Mouse (Mus musculus): ENCODE measurements around the gene Krtap24-1.

The Krtap24-1 gene

DNA sequence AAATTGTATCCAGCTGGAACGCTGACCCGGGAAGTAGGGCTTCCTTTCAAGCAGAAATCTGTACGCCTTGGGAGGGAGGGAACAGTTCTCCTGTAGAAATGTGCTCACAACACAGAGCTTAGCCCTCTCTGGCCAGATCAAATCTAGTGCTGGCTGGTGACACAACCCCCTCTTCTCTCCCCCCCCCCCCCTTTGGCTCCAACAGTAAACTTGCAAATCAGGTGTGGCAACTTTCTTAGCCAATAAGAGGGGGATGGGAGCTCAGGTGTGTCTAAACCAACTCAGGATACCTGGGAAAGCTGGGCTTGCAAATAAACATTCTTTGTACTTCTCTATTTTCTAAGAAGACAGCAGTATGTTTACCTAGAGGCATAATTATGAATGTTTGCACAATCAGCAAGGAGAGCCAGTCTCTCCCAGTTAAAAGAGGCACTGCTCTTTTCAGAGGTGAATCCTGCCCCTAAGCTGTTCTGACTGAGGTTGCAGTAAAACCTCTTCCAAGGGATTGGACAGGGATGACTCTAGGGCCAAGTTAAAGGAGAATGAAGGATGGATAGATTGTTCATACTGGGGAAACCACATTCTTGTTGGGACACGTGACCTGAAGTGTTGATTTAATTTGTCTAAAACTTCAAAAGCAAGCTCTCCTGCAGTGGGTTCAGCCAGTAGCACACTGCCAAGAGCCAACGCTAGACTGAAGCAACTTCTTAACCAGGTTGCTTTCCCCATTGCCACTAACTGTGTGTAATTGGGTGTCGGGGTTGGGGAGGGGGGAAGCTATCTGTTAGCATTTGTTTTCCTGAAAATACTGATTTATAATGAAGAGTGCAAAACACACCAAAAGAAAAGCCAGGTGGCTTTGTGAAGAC, 48.8 kb downstream of the Krtap24-1 start, which contains the start of gene Cldn8:
TSS of gene Cldn8 (minus strand) at position 139 of the 869 bp plus-strand sequence.
- DNase-seq (ENCODE audit: low spot score) = no peak

DNA sequence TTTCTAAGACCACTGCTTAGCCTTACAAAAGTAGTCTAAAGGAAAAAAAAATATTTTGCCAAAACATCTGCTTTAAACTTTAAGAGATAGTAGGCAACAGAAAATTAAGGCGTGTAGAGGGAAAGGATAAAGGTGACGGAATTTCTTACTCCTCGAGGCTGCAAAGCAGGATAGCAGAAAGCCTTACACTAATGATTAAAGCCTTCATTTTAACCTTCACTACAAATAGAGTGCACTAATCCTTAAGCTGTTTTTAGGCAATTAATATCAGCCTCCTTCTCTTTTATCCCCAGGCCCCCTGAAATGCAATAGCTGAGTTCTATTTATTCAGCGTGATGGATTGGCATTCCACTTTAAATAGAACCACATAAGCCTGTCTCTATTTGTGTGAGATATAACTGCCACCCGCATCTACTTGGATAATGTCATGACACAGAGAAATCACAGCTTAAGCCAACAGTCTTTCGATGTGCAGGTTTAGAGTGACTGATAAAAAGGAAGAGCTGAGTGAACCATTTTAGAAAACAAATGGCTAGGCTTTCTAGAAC, 50.4 kb downstream of the Krtap24-1 start:
- no peak for DNase-seq (ENCODE audit: low spot score)

All from testis, postnatal 14 days (tissue).